Mouse (Mus musculus) lung, postnatal 14 days (tissue): ENCODE measurements around the gene Pcnx4.
"Not testable (repeated sequence)": the region's sequence is repeated elsewhere in the genome, so short reads cannot be mapped to it uniquely, and the experiment has no call there.

ENCODE experiments used
- DNase-seq: peaks from one replicate; pipeline ENCODE4 v3.0.0; 2021

The Pcnx4 gene

DNA sequence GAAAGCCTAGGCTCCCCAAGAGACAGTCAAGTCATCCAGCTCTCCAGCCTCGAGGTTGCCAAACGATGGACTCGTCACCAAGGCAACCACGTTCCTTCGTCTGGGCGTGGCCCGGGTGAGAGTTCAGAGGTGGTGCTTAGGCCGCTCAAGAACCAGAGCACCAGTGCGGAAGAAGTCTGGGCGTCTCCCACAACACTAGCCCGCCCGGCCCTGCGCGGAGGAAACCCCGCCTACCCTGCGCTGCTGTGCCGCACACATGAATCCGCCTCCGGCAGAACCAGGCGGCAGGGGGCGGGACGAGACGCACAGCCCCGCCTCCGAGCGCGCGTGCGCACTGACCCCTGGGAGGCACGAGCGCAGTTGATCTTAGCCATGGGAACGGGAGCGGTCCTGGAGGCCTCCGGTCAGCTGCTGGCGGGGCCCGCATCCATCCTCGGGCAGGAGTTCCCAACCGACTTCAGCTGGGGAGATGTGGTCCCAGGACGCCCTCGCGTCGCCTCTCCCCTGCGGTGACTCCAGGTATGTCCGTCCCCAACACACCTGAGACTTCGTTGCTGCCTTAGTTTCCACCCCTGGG, at the start of gene Pcnx4:
Gene Pcnx4, plus strand, starts transcription at position 363 of the 577 bp plus-strand sequence.
- DNase-seq = peak; percentile 98

GRCm38 (mm10) chr12:72487498-72487897, 48.7 kb upstream of the Pcnx4 start:
- DNase-seq = no peak

GRCm38 (mm10) chr12:72489995-72490394, 46.2 kb upstream of the Pcnx4 start:
- DNase-seq = no peak

GRCm38 (mm10) chr12:72491063-72491719, 45.0 kb upstream of the Pcnx4 start:
- no peak for DNase-seq

DNA sequence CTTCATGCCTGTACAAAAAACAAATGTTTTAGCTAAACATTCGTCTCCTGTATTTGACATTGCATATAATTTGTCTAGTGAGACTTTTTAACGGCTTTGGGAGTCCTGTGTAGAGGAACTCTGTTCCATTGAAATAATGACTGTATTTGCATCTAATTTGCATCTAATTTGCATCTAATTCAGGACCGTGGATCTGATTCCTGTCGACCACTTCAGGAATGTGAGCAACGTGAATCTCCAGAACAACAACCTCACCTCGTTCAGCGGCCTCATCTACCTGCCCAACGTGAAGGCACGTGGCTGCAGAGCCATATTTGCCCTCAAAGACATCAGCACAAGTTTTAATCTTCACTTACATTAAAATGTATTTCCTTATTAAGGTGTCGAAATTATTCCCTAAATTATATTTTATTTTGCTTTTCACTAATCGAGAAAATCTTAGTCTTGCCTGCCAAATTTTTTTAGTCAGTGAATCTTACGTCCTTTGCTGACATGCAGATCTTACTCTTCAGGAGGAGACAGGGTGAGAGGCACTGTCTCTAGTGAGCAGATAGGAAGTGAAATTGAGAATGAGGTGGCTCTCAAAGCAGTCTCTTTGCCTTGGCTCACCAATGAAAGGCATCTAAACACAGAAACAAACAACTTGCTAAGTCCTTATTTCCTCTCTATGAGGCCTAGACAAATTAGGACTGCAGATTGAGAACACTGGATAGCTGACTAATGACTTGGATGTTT, 39.1 kb upstream of the Pcnx4 start:
- DNase-seq = no peak

DNA sequence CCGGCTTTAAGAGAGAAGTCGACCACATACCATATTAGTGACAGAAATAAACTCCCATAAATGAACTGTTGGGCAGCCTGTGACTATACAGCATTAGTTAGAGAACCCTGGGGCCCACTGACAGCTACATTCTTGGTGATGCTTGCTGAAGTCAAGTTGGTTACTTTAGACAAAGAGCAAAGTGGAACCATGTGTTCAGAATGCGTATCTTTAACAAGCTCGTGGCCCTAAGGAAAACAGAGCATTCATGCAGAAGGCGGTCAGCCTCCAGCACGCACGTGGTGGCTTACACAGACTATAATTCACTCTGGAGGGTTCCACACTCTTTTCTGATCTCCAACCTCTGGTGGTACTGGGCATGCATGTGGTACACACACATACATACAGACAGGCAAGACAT, 26.6 kb upstream of the Pcnx4 start:
- no peak for DNase-seq

GRCm38 (mm10) chr12:72515446-72515845, 20.7 kb upstream of the Pcnx4 start:
- DNase-seq = peak; percentile 10

DNA sequence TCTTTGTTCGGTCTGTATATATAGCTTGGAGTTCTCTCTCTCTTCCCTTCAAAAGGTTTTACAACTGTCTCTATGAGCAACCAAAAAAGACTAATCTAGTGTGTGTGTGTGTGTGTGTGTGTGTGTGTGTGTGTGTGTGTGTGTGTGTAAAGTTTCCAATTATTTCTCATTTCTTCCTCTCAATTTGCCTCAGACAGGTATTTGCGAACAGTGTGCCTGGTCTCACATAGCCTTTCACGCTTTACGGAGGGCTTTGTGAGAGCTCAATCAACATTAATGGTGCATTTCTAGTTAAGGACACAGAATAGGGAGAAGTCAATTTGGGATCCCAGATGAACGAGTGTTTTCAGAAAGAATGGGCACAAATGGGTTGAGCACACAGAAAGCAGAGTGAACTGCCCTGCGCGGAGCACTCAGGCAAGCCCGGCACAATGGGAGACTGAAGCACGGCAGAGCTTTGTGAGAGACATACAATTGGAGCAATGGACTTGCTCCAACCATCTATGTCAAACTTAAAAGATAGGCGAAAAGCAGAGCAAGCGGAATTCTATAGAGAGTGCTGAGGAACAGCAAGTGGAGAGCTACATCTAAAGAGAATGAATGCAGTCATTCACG, 18.0 kb upstream of the Pcnx4 start:
- no peak for DNase-seq

GRCm38 (mm10) chr12:72519352-72519751, 16.8 kb upstream of the Pcnx4 start:
- DNase-seq = no peak

DNA sequence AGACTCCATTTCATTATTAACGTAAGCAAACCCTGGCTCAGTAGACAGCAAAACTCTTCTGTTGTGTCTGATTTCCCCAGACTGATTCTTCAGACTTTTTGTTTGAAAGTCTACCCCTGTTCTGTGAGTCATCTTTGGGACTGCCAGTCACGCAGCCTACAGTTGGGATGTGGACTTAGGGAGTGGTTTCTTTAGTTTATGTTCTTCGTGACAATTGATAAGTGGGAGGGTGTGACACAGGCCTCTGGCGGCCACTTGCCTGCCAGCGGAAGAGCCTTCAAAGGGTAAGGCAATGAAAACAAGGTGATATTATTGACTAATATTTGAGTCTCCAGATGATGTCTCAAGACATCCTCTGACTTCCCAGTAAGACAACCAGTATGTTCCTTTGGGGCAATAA, 16.3 kb upstream of the Pcnx4 start:
- DNase-seq = no peak

DNA sequence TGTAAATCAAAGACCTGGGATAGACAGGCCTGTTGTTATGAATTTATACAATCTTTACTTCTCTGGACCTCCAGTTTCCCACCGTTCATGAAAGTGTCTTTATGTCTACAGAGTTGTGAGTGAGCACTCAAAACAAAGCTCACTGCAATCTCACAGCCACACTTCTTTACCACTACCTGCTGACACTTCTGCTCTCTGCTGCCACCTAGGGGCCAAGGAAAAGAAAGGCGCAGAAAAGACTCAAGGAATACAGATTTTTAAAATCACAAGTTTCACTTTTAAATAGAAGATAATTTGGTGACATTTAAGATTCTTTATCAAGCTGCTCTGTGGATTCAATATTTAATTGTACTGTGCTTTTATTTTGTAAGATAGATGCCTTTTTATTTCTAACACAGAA, 15.5 kb upstream of the Pcnx4 start:
- peak; percentile 78 for DNase-seq

DNA sequence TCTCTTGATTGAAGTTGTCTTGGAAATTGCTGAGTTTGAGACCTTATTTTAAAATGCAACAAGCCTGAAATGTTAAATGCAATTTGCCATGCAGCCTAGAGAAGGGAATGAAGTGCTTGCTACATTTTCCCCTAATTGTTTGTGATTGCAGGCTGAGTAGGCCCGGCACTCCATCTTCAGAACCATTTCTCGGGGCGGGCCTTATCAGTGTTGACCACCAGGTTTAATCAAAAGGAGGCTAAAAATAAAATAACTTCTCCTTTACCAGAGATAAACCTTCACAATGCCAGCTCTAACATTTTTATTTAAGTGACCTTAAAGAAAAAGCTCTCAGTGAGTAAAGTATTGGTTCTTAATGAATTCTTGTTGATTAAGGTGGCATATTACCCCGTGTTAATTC, 10.6 kb upstream of the Pcnx4 start:
- no peak for DNase-seq

DNA sequence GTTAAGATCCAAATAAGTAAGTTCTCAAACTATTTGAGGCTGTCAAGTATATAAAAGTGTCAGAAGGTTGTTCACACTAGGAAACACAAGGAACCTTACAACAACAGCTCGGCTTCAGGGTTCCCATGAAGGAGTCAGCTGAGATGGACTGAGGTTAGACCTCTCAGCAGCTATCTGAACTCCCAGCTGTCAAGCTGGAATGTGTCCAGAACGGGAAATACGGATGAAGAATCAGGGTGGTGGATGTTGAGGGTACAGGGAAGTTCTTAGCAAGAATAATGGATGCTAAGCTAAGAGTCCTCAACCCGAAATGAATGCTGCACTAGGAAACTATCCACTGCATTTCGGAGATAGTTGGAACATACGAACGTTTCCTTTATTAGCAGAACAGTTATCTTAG, 3.9 kb upstream of the Pcnx4 start:
- no peak for DNase-seq

DNA sequence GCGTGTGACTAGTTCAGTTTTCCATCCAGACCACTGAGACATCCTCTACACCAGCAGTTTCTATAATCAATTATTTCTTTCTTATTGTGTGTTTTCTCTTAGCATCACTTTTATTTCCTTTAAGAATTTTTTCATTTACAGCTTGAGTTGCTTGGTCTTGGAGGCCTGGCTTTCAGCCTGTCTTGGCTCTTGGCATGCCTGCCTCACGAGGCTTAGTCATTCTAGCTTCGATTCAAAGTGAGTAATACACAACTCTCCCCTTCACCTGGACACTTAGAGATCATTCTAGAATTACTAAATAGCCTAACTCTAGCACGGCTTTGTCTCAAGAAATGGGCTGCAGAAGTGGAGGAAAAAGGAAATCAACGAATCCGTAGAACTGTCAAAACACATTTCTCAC, 2.2 kb upstream of the Pcnx4 start:
- DNase-seq = no peak

GRCm38 (mm10) chr12:72535599-72535998, 584 bp upstream of the Pcnx4 start:
- peak; percentile 1 for DNase-seq

GRCm38 (mm10) chr12:72538571-72538970, 2.4 kb downstream of the Pcnx4 start:
- DNase-seq = no peak

GRCm38 (mm10) chr12:72554347-72554746, 18.2 kb downstream of the Pcnx4 start:
- DNase-seq = no peak

GRCm38 (mm10) chr12:72564281-72564795, 28.2 kb downstream of the Pcnx4 start:
- DNase-seq = no peak

DNA sequence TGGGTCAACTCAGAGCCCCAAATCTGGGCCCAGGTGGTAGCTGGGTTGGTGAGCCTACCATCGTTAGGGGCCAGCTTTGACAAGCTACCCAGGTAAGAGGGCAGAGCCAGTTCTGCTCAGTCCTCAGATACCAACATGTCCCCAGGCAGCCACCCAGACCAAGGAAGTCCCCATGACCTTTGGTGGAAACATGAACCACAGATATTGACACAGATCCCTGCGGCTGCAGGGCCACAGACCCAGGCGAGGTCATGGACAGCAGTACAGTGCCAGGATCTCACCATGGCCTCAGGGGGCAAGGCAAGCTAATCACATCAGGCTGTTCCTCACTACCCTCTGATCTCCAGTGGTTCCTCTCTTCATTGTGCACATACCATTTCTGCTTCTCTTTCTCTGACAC, 45.8 kb downstream of the Pcnx4 start:
- no peak for DNase-seq

DNA sequence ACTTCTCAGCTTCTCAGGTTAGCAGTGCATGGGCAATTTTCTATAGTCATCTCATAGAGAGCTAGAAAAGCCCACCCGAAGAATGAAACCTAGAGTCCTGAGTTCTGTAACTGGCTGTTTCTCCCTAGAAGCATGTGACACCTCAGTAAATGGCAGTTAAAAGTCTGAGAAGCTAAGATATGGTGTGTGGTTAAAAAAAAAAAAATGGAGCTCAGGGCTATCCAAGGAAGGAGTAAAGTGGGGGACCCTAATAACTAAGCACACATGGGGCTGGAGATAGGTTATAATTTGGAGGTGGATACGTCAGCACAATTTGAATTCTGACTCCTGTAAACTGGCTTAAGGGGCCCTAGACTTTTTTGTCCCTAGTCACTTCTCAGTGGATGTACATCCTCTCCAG, 46.9 kb downstream of the Pcnx4 start:
- no peak for DNase-seq

- DNase-seq = no peak
Measured at GRCm38 (mm10) chr12:72585339-72585738, 49.2 kb downstream of the Pcnx4 start.

GRCm38 (mm10) chr12:72592991-72593390, 56.8 kb downstream of the Pcnx4 start:
- no peak for DNase-seq

- no peak for DNase-seq
Measured at GRCm38 (mm10) chr12:72594001-72594400, 57.8 kb downstream of the Pcnx4 start.

- DNase-seq = not testable (repeated sequence)
Measured at GRCm38 (mm10) chr12:72598731-72599130, 62.5 kb downstream of the Pcnx4 start.
